Mouse (Mus musculus) erythroblast, embryonic 14.5 days (primary cell): ENCODE data around the gene Exph5.

Experiments
- GATA1 ChIP-seq: IDR thresholded peaks from 2 replicates; pipeline ENCODE4 v1.6.1; 2012; ENCODE audit warnings: low read length, inconsistent platforms, mixed read lengths
- TAL1 ChIP-seq: IDR thresholded peaks from 3 replicates; pipeline ENCODE4 v1.6.1; 2012; ENCODE audit warnings: low read length, inconsistent platforms, mixed read lengths

DNA sequence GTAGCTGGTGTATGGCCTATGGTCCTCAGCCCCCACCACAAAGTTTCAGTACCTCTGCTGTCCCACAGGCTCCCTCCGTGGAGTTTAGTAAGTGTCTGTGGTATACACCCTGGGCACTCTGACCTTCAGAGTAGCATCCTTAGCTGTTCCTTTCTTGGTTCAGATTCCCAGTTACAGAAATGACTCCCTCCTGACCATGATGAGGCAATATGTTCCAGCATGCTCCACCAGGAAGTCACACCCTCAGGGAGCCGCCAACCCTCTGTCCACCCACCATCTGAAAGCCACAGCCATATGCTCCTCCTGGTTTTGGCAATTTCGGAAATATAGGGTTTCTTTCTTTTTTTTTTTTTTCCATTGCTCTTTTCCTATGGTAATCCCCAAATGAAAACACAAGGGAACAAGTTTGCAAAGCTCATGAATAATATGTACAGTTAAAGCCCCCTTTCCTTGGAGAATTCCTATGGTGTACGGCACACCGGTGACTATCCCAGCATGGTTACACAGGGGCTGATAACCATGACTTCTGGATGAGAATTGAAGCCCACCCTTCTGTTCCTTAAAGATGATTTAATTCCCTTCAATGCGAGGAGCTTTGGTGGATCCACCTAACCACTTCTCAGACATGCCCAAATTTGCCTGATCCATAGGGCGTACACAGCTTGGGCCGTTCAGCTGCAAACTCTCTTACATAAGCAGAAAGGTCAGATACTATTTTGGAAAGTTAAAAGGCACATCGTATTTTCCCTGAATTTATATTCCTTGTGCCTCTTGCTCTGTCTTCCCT lies 43.4 kb downstream of the Exph5 start:
- no peak for TF ChIP-seq TAL1
- no peak for TF ChIP-seq GATA1
